28 mouse cellular contexts compared by ENCODE assay signal in the genomic region with DNA sequence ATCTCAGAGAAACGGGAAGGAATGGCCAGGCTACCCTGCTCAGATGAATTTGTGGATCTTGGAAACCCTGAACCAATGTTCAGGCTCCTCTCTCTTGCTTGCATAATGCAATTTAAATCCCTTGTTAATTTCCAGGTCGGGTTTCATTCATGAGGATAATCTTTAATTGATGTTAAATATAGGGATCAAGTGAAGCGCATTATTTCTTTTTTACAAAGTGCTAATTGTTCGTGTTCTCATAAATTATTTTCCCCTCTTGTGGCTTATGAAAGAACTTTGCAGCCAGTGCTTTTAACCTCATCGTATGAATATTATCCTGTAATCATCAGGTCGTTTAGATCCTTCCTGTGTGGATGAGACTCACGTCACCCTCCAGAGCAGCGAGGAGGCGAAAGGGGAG. TPM values are rescaled to one million over a fixed set of nuclear protein-coding genes. Genes with fewer than 3 reads are reported as not detected.
A peak's percentile ranks its signal among the peaks of the same experiment; 100 is the strongest.
DNase-seq lines count a peak whose midpoint lies in the region; ATAC-seq and TF ChIP-seq lines count a peak whose summit lies in the region.
"Had no signal": no experiment of that assay in that cellular context is flagged by ENCODE, and none has a peak within 500 bp of the region (broad histone marks: within the 10 kb centered on the region; RNA-seq: fewer than 3 reads in every experiment).

No protein-coding gene starts in this region.

- no peak overlapping the region for H3K4me2 ChIP-seq in embryonic facial prominence, embryonic 14.5 days (ENCODE audit: low read depth, low read length)
- no peak overlapping the region for H3K4me2 ChIP-seq in forebrain, postnatal 0 days (ENCODE audit: low read depth)
- no peak overlapping the region for H3K4me2 ChIP-seq in forebrain, embryonic 11.5 days (ENCODE audit: low read depth, low read length, severe bottlenecking)
- H3K4me2 ChIP-seq: embryonic facial prominence, embryonic 12.5 days; embryonic facial prominence, embryonic 15.5 days; forebrain, embryonic 13.5 days had no signal

- no peaks in the 10 kb centered on the region for H3K36me3 ChIP-seq in embryonic facial prominence, embryonic 14.5 days (ENCODE audit: control insufficient read depth, insufficient read depth, low read length)
- H3K36me3 ChIP-seq in embryonic facial prominence, embryonic 10.5 days (replicated peaks): no peaks in the 10 kb centered on the region
- H3K36me3 ChIP-seq in forebrain, postnatal 0 days (ENCODE audit: insufficient read depth): no peaks in the 10 kb centered on the region
- no peaks in the 10 kb centered on the region for H3K36me3 ChIP-seq in forebrain, embryonic 11.5 days (ENCODE audit: control insufficient read depth, insufficient read depth, low read length)
- H3K36me3 ChIP-seq: embryonic facial prominence, embryonic 12.5 days; embryonic facial prominence, embryonic 15.5 days; forebrain, embryonic 10.5 days; G1E had no signal

- 0 out of 2 replicates have a peak, but pooled peaks have one; percentile 41 for ATAC-seq in embryonic facial prominence, embryonic 14.5 days (ENCODE audit: low read depth)
- ATAC-seq in forebrain, postnatal 0 days: peak; percentile 36; the same call in 1 of the 2 replicates
- ATAC-seq in forebrain, embryonic 11.5 days (replicated peaks; ENCODE audit: low FRiP score): no peak
- ATAC-seq: activated CD4-positive, CD25-positive, alpha-beta regulatory T cell, adult 4 months; CD4-positive, CD25-positive, alpha-beta regulatory T cell, adult 4 months; forebrain, embryonic 13.5 days; Patski had no signal

- TF ChIP-seq CTCF in forebrain, postnatal 0 days (IDR thresholded peaks at IDR 0.05; ENCODE audit: low read depth): no peak
- TF ChIP-seq CTCF in brain, embryonic 14.5 days (IDR thresholded peaks at IDR 0.05; ENCODE audit: borderline replicate concordance, extremely low read depth, insufficient read depth, insufficient read length): no peak

- no peak overlapping the region for H3K27ac ChIP-seq in embryonic facial prominence, embryonic 14.5 days (replicated peaks; ENCODE audit: low read depth, low read length)
- H3K27ac ChIP-seq in embryonic facial prominence, embryonic 10.5 days (replicated peaks): no peak overlapping the region
- H3K27ac ChIP-seq in forebrain, postnatal 0 days (ENCODE audit: low read depth, low read length): no peak overlapping the region
- no peak overlapping the region for H3K27ac ChIP-seq in forebrain, embryonic 11.5 days (ENCODE audit: low read depth, low read length)
- H3K27ac ChIP-seq: embryonic facial prominence, embryonic 12.5 days; embryonic facial prominence, embryonic 15.5 days; forebrain, embryonic 10.5 days; forebrain, embryonic 13.5 days had no signal

- H3K4me3 ChIP-seq in embryonic facial prominence, embryonic 14.5 days (ENCODE audit: low read depth, low read length): no peak overlapping the region
- no peak overlapping the region for H3K4me3 ChIP-seq in embryonic facial prominence, embryonic 10.5 days
- no peak overlapping the region for H3K4me3 ChIP-seq in forebrain, postnatal 0 days (ENCODE audit: low read depth, low read length)
- no peak overlapping the region for H3K4me3 ChIP-seq in forebrain, embryonic 11.5 days (ENCODE audit: low read depth, low read length)
- H3K4me3 ChIP-seq: embryonic facial prominence, embryonic 12.5 days; embryonic facial prominence, embryonic 15.5 days; erythroblast, embryonic 14.5 days; forebrain, embryonic 10.5 days; forebrain, embryonic 13.5 days had no signal

- no peak overlapping the region for H3K9ac ChIP-seq in embryonic facial prominence, embryonic 14.5 days (ENCODE audit: low read depth, low read length)
- H3K9ac ChIP-seq in forebrain, postnatal 0 days: no peak overlapping the region
- H3K9ac ChIP-seq in forebrain, embryonic 11.5 days (ENCODE audit: low read length): no peak overlapping the region
- H3K9ac ChIP-seq: embryonic facial prominence, embryonic 12.5 days; embryonic facial prominence, embryonic 15.5 days; forebrain, embryonic 13.5 days had no signal

- no peak for DNase-seq in embryonic facial prominence, embryonic 14.5 days (ENCODE audit: low spot score)
- DNase-seq in embryonic facial prominence, embryonic 10.5 days (ENCODE audit: low spot score): no peak
- no peak for DNase-seq in forebrain, postnatal 0 days
- DNase-seq in forebrain, embryonic 11.5 days (ENCODE audit: low spot score): no peak
- DNase-seq in brain, embryonic 14.5 days (ENCODE audit: low read depth): peak; percentile 62
- DNase-seq: adrenal gland, adult 8-10 months; adrenal gland, postnatal 14 days; adrenal gland, postnatal 36 days; B cell, adult 2 months; cerebellum, adult 11 months; cerebellum, adult 18-20 months; cerebellum, adult 8-10 months; cerebellum, adult 9-11 months; cerebellum, postnatal 14 days; cerebellum, postnatal 36 days; embryo, embryonic 11 days had no signal

- no peaks in the 10 kb centered on the region for H3K9me3 ChIP-seq in embryonic facial prominence, embryonic 14.5 days (ENCODE audit: control insufficient read depth, low read length)
- H3K9me3 ChIP-seq in embryonic facial prominence, embryonic 10.5 days: no peaks in the 10 kb centered on the region
- H3K9me3 ChIP-seq in forebrain, postnatal 0 days (ENCODE audit: low read length): no peaks in the 10 kb centered on the region
- no peaks in the 10 kb centered on the region for H3K9me3 ChIP-seq in forebrain, embryonic 11.5 days (ENCODE audit: control insufficient read depth, low read length)
- H3K9me3 ChIP-seq: embryonic facial prominence, embryonic 12.5 days; embryonic facial prominence, embryonic 15.5 days; forebrain, embryonic 10.5 days; forebrain, embryonic 13.5 days; G1E had no signal

- 48% methylated on average over 9 of the region's 9 CpGs for WGBS in embryonic facial prominence, embryonic 14.5 days
- WGBS in embryonic facial prominence, embryonic 10.5 days: 68% methylated on average over 9 of the region's 9 CpGs
- WGBS in forebrain, postnatal 0 days: 16% methylated on average over 9 of the region's 9 CpGs
- WGBS in forebrain, embryonic 11.5 days: 46% methylated on average over 9 of the region's 9 CpGs

- peaks cover 8% of the 10 kb centered on the region; the same call in 1 of the 2 replicates for H3K27me3 ChIP-seq in embryonic facial prominence, embryonic 14.5 days (replicated peaks; ENCODE audit: control insufficient read depth, insufficient read depth, low read length)
- peaks cover 55% of the 10 kb centered on the region for H3K27me3 ChIP-seq in embryonic facial prominence, embryonic 10.5 days (replicated peaks; ENCODE audit: low read depth, poor library complexity, severe bottlenecking)
- no peaks in the 10 kb centered on the region; the same call in 1 of the 2 replicates for H3K27me3 ChIP-seq in forebrain, postnatal 0 days (ENCODE audit: insufficient read depth, low read length)
- H3K27me3 ChIP-seq in forebrain, embryonic 11.5 days (ENCODE audit: control insufficient read depth, insufficient read depth, low read length): peaks cover 2% of the 10 kb centered on the region; the same call in 1 of the 2 replicates
- H3K27me3 ChIP-seq: Patski had no signal

- TF ChIP-seq POLR2A in brain, embryonic 14.5 days (IDR thresholded peaks at IDR 0.05; ENCODE audit: borderline replicate concordance, extremely low read depth, insufficient read depth, insufficient read length, poor library complexity, severe bottlenecking): no peak

- H3K4me1 ChIP-seq in embryonic facial prominence, embryonic 14.5 days (ENCODE audit: control insufficient read depth, insufficient read depth, low read length): no peaks in the 10 kb centered on the region
- H3K4me1 ChIP-seq in embryonic facial prominence, embryonic 10.5 days: peaks cover 10% of the 10 kb centered on the region
- H3K4me1 ChIP-seq in forebrain, postnatal 0 days (ENCODE audit: insufficient read depth): no peaks in the 10 kb centered on the region
- peaks cover 6% of the 10 kb centered on the region; the same call in 1 of the 2 replicates for H3K4me1 ChIP-seq in forebrain, embryonic 11.5 days (replicated peaks; ENCODE audit: control insufficient read depth, insufficient read depth, low read length)
- H3K4me1 ChIP-seq: embryonic facial prominence, embryonic 15.5 days had no signal

RNA-seq across cellular contexts. Expression of a gene that starts 44.9 kb away (rescaled TPM):
- not detected in 2 replicates for polyA plus RNA-seq in embryonic facial prominence, embryonic 14.5 days (2014; fragmentation: Nextera tagmentation; extraction: Ambion mirVana)
- polyA plus RNA-seq in embryonic facial prominence, embryonic 10.5 days (2016; fragmentation: Nextera tagmentation; extraction: Ambion mirVana): not detected in 2 replicates
- total RNA-seq in forebrain, postnatal 0 days (2014; rRNA removed): not detected in 2 replicates
- not detected in 2 replicates for polyA plus RNA-seq in forebrain, postnatal 0 days (2015; fragmentation: Nextera tagmentation; extraction: Ambion mirVana)
- polyA plus RNA-seq in forebrain, embryonic 11.5 days (2014; fragmentation: Nextera tagmentation; extraction: Ambion mirVana): not detected in 2 replicates
- polyA plus RNA-seq in brain, embryonic 14.5 days (2012; rRNA removed): not detected in 2 replicates
- total RNA-seq: adrenal gland, adult 18-20 months; adrenal gland, adult 8-10 months; adrenal gland, postnatal 14 days; adrenal gland, postnatal 36 days; common myeloid progenitor, adult 5-6 weeks; G1E had no signal
- polyA plus RNA-seq: activated CD4-positive, CD25-positive, alpha-beta regulatory T cell, adult 4 months; CD4-positive, CD25-positive, alpha-beta regulatory T cell, adult 4 months; embryonic facial prominence, embryonic 15.5 days; erythroblast, embryonic 14.5 days; forebrain, embryonic 10.5 days; forebrain, embryonic 13.5 days; frontal cortex, adult 2 months; G1E had no signal

RNA-seq across cellular contexts. Expression of a gene that starts 45.5 kb away (rescaled TPM):
- 54.7 and 56.6 TPM in 2 replicates for polyA plus RNA-seq in embryonic facial prominence, embryonic 14.5 days (2014; fragmentation: Nextera tagmentation; extraction: Ambion mirVana)
- 34.1 and 37.9 TPM in 2 replicates for polyA plus RNA-seq in embryonic facial prominence, embryonic 10.5 days (2016; fragmentation: Nextera tagmentation; extraction: Ambion mirVana)
- 41.8 and 51.9 TPM in 2 replicates for total RNA-seq in forebrain, postnatal 0 days (2014; rRNA removed)
- polyA plus RNA-seq in forebrain, postnatal 0 days (2015; fragmentation: Nextera tagmentation; extraction: Ambion mirVana): 32.8 and 42.6 TPM in 2 replicates
- 42.6 and 47.5 TPM in 2 replicates for polyA plus RNA-seq in forebrain, embryonic 11.5 days (2014; fragmentation: Nextera tagmentation; extraction: Ambion mirVana)
- polyA plus RNA-seq in brain, embryonic 14.5 days (2012; rRNA removed): 57.8 and 60.0 TPM in 2 replicates

RNA-seq across cellular contexts. Expression of a gene that starts 58.1 kb away (rescaled TPM):
- 67.5 and 81.0 TPM in 2 replicates for polyA plus RNA-seq in embryonic facial prominence, embryonic 14.5 days (2014; fragmentation: Nextera tagmentation; extraction: Ambion mirVana)
- 72.3 and 72.6 TPM in 2 replicates for polyA plus RNA-seq in embryonic facial prominence, embryonic 10.5 days (2016; fragmentation: Nextera tagmentation; extraction: Ambion mirVana)
- 7.1 and 7.9 TPM in 2 replicates for total RNA-seq in forebrain, postnatal 0 days (2014; rRNA removed)
- polyA plus RNA-seq in forebrain, postnatal 0 days (2015; fragmentation: Nextera tagmentation; extraction: Ambion mirVana): 40.8 and 46.0 TPM in 2 replicates
- 58.6 and 59.9 TPM in 2 replicates for polyA plus RNA-seq in forebrain, embryonic 11.5 days (2014; fragmentation: Nextera tagmentation; extraction: Ambion mirVana)
- 11.1 and 11.7 TPM in 2 replicates for polyA plus RNA-seq in brain, embryonic 14.5 days (2012; rRNA removed)
